Mouse (Mus musculus) macrophage (primary cell): ENCODE measurements around the gene Plekhh3. TPM values are rescaled to one million over a fixed set of nuclear protein-coding genes. Genes with fewer than 3 reads are reported as not detected.
"Not testable (repeated sequence)": the region's sequence is repeated elsewhere in the genome, so short reads cannot be mapped to it uniquely, and the experiment has no call there.

Experiments
- H3K27ac ChIP-seq: fragments of 350-480 bp; formaldehyde crosslinking; 2 replicates; pipeline ENCODE4 v1.9.0; 2021
- H3K36me3 ChIP-seq: fragments of 350-480 bp; formaldehyde crosslinking; 2 replicates; pipeline ENCODE4 v1.9.0; 2021; ENCODE audit errors: inconsistent target
- H3K4me3 ChIP-seq: fragments of 350-480 bp; formaldehyde crosslinking; 2 replicates; pipeline ENCODE4 v1.9.0; 2021; ENCODE audit errors: inconsistent target
- H3K79me2 ChIP-seq: fragments of 350-480 bp; formaldehyde crosslinking; 2 replicates; pipeline ENCODE4 v1.9.0; 2021; ENCODE audit errors: inconsistent target
- WGBS: methylation state at CpG from one replicate; pipeline ENCODE4 v1.1.7; 2026; ENCODE audit warnings: inconsistent platforms; ENCODE audit not compliant: missing documents; 5-methylcytosine and 5-hydroxymethylcytosine counted together
- polyA plus RNA-seq: library from polyadenylated mRNA; stranded (reverse); fragments of 250-400 nt; gene quantifications from 3 replicates; pipeline ENCODE4 v1.2.4, GENCODE M21; 2018; ENCODE audit warnings: inconsistent platforms

Plekhh3 gene
- polyA plus RNA-seq, 1 experiment from 2014 or later = 0.67 TPM

GRCm38 (mm10) chr11:101140164-101140819 lies 30.9 kb downstream of the Plekhh3 start:
- Histone ChIP-seq H3K79me2 (no peaks in the 10 kb centered on the region), H3K4me3 (no peak overlapping the region), H3K27ac (no peak overlapping the region), H3K36me3 (no peaks in the 10 kb centered on the region)
- 19% methylated on average over 18 of the region's 27 CpGs for WGBS

GRCm38 (mm10) chr11:101138536-101139181 lies 32.5 kb downstream of the Plekhh3 start:
- no peaks in the 10 kb centered on the region for H3K79me2 ChIP-seq
- no peak overlapping the region for H3K27ac ChIP-seq
- no peak overlapping the region for H3K4me3 ChIP-seq
- WGBS = 17% methylated on average over 12 of the region's 15 CpGs
- H3K36me3 ChIP-seq = no peaks in the 10 kb centered on the region

- no peak overlapping the region for H3K4me3 ChIP-seq
- 93% methylated on average over 7 of the region's 7 CpGs for WGBS
- H3K36me3 ChIP-seq = no peaks in the 10 kb centered on the region
- H3K79me2 ChIP-seq = no peaks in the 10 kb centered on the region
- no peak overlapping the region for H3K27ac ChIP-seq
Observed at GRCm38 (mm10) chr11:101137000-101137399, 34.2 kb downstream of the Plekhh3 start.

- no peaks in the 10 kb centered on the region for H3K36me3 ChIP-seq
- H3K79me2 ChIP-seq = no peaks in the 10 kb centered on the region
- H3K27ac ChIP-seq = no peak overlapping the region
- 93% methylated on average over 13 of the region's 13 CpGs for WGBS
- no peak overlapping the region for H3K4me3 ChIP-seq
Observed at GRCm38 (mm10) chr11:101134217-101134865, 36.8 kb downstream of the Plekhh3 start.

GRCm38 (mm10) chr11:101133037-101133436 lies 38.1 kb downstream of the Plekhh3 start:
- H3K27ac ChIP-seq = no peak overlapping the region
- WGBS = 33% methylated on average over 10 of the region's 12 CpGs
- H3K36me3 ChIP-seq = no peaks in the 10 kb centered on the region
- H3K4me3 ChIP-seq = no peak overlapping the region
- H3K79me2 ChIP-seq = no peaks in the 10 kb centered on the region

GRCm38 (mm10) chr11:101131701-101132100 lies 39.5 kb downstream of the Plekhh3 start:
- Histone ChIP-seq H3K36me3 (no peaks in the 10 kb centered on the region), H3K27ac (no peak overlapping the region), H3K4me3 (no peak overlapping the region), H3K79me2 (no peaks in the 10 kb centered on the region)
- WGBS = 88% methylated on average over 6 of the region's 6 CpGs

- 93% methylated on average over 2 of the region's 2 CpGs for WGBS
- Histone ChIP-seq H3K4me3 (no peak overlapping the region), H3K36me3 (peaks cover 5% of the 10 kb centered on the region; the same call in 1 of the 2 replicates), H3K79me2 (no peaks in the 10 kb centered on the region), H3K27ac (no peak overlapping the region)
Observed at GRCm38 (mm10) chr11:101131187-101131586, 40.0 kb downstream of the Plekhh3 start.

GRCm38 (mm10) chr11:101130056-101130756 lies 40.9 kb downstream of the Plekhh3 start:
- 65% methylated on average over 17 of the region's 18 CpGs for WGBS
- peaks cover 14% of the 10 kb centered on the region; the same call in 1 of the 2 replicates for H3K36me3 ChIP-seq
- no peak overlapping the region for H3K4me3 ChIP-seq
- H3K79me2 ChIP-seq = no peaks in the 10 kb centered on the region
- no peak overlapping the region for H3K27ac ChIP-seq

- H3K36me3 ChIP-seq = peaks cover 14% of the 10 kb centered on the region; the same call in 1 of the 2 replicates
- H3K27ac ChIP-seq = no peak overlapping the region
- H3K4me3 ChIP-seq = no peak overlapping the region
- WGBS = 87% methylated on average over 11 of the region's 11 CpGs
- H3K79me2 ChIP-seq = no peaks in the 10 kb centered on the region
Observed at GRCm38 (mm10) chr11:101128996-101129577, 42.1 kb downstream of the Plekhh3 start.

- Histone ChIP-seq H3K27ac (no peak overlapping the region), H3K36me3 (peaks cover 26% of the 10 kb centered on the region; the same call in 1 of the 2 replicates), H3K79me2 (no peaks in the 10 kb centered on the region), H3K4me3 (no peak overlapping the region)
- 100% methylated on average over 1 of the region's 1 CpGs for WGBS
Observed at GRCm38 (mm10) chr11:101127075-101127474, 44.1 kb downstream of the Plekhh3 start.

GRCm38 (mm10) chr11:101125008-101125407 lies 46.1 kb downstream of the Plekhh3 start:
- H3K27ac ChIP-seq, H3K4me3 ChIP-seq: not testable (repeated sequence)
- Histone ChIP-seq H3K36me3 (peaks cover 26% of the 10 kb centered on the region; the same call in 1 of the 2 replicates), H3K79me2 (peaks cover 10% of the 10 kb centered on the region)
- WGBS = 83% methylated on average over 2 of the region's 9 CpGs

- not testable (repeated sequence) for H3K27ac ChIP-seq, H3K4me3 ChIP-seq
- H3K79me2 ChIP-seq = peaks cover 11% of the 10 kb centered on the region
- WGBS = 92% methylated on average over 5 of the region's 8 CpGs
- H3K36me3 ChIP-seq = peaks cover 26% of the 10 kb centered on the region; the same call in 1 of the 2 replicates
Observed at GRCm38 (mm10) chr11:101124494-101124893, 46.7 kb downstream of the Plekhh3 start.

GRCm38 (mm10) chr11:101120545-101121188 lies 50.5 kb downstream of the Plekhh3 start:
- WGBS = 32% methylated on average over 19 of the region's 19 CpGs
- peaks cover 16% of the 10 kb centered on the region; the same call in 1 of the 2 replicates for H3K36me3 ChIP-seq
- H3K79me2 ChIP-seq = peaks cover 47% of the 10 kb centered on the region
- peak overlapping the region; percentile 62 for H3K27ac ChIP-seq
- H3K4me3 ChIP-seq = peak overlapping the region; percentile 80
